Mouse (Mus musculus): ENCODE measurements around the gene Cpt1a. TPM values are rescaled to one million over a fixed set of nuclear protein-coding genes. Genes with fewer than 3 reads are reported as not detected.

Gene Cpt1a
- polyA plus RNA-seq, 1 experiment from 2014 or later, result 9.5 TPM

DNA sequence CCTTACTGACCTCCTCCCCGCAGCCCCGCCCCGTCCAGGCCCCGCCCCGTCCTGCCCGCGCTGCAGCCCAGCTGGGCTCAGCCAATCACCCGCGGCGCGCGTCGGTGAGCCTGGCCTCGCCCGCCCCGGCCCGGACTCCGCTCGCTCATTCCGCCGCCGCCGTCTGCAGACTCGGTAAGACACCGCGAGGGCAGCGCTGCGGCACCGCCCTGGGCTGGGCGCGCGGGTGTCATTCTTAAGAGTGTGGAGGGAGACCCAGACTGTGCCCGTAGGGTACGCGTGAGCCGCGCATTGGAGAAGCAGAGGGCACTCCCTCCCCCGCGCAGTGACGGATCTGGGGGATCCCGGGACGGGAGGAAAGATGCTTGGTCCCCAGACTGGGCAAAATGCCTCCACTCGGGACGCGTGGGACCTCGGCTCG, 1.1 kb downstream of the Cpt1a start:
- Histone ChIP-seq H3K27me3 (ENCODE audit: control insufficient read depth, insufficient read depth, low read depth, low read length) (no peaks in the 10 kb centered on the region), H3K9ac (ENCODE audit: low read depth, low read length) (peak overlapping the region; percentile 53), H3K27ac (ENCODE audit: low read length) (peak overlapping the region; percentile 13; the same call in 1 of the 2 replicates), H3K4me2 (ENCODE audit: low read depth, low read length) (peak overlapping the region; percentile 99), H3K9me3 (replicated peaks; ENCODE audit: control insufficient read depth, low read length) (no peaks in the 10 kb centered on the region), H3K36me3 (ENCODE audit: control insufficient read depth, insufficient read depth) (no peaks in the 10 kb centered on the region), H3K4me1 (ENCODE audit: control insufficient read depth, low read depth, low read length) (peaks cover 57% of the 10 kb centered on the region), H3K4me3 (ENCODE audit: low read depth, low read length) (peak overlapping the region; percentile 61)
- peak; percentile 91 for ATAC-seq (ENCODE audit: low read depth)
- under 1% methylated on average over 47 of the region's 47 CpGs for WGBS (ENCODE audit: insufficient replicate concordance)

DNA sequence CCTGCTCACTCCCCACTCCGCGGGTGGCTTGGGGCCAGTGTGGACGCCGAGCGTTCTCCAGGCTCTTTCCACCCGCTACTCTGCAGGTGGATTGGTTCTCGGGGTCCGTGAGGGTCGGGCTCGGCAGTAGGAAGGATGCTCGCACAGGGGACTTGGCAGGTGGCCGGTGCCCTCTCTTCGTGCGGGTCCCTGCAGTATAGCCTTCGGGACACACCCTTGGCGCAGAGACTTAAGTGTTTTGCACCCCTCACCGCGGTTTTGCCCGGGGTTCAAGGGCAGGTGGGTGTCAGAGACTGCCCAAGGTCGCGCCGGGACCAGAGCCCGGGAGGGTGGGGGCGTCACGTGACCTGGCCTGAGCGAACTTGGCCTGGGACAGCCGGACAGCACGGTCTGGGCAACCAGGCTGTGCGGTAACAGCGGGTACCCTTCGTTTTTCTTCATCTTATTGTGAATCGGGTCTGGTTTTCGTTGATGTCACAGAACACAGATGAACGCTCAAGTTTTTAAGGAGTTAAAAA, 1.7 kb downstream of the Cpt1a start:
- H3K9ac ChIP-seq (ENCODE audit: low read depth, low read length), result peak overlapping the region; percentile 52
- peak overlapping the region; percentile 99 for H3K4me2 ChIP-seq (ENCODE audit: low read depth, low read length)
- H3K36me3 ChIP-seq (ENCODE audit: control insufficient read depth, insufficient read depth), result no peaks in the 10 kb centered on the region
- H3K27me3 ChIP-seq (ENCODE audit: control insufficient read depth, insufficient read depth, low read depth, low read length), result no peaks in the 10 kb centered on the region
- peak; percentile 7 for ATAC-seq (ENCODE audit: low read depth)
- no peaks in the 10 kb centered on the region for H3K9me3 ChIP-seq (replicated peaks; ENCODE audit: control insufficient read depth, low read length)
- H3K4me3 ChIP-seq (ENCODE audit: low read depth, low read length), result peak overlapping the region; percentile 61
- H3K27ac ChIP-seq (ENCODE audit: low read length), result peak overlapping the region; percentile 20; the same call in 1 of the 2 replicates
- WGBS (ENCODE audit: insufficient replicate concordance), result under 1% methylated on average over 34 of the region's 34 CpGs
- peaks cover 63% of the 10 kb centered on the region for H3K4me1 ChIP-seq (ENCODE audit: control insufficient read depth, low read depth, low read length)

DNA sequence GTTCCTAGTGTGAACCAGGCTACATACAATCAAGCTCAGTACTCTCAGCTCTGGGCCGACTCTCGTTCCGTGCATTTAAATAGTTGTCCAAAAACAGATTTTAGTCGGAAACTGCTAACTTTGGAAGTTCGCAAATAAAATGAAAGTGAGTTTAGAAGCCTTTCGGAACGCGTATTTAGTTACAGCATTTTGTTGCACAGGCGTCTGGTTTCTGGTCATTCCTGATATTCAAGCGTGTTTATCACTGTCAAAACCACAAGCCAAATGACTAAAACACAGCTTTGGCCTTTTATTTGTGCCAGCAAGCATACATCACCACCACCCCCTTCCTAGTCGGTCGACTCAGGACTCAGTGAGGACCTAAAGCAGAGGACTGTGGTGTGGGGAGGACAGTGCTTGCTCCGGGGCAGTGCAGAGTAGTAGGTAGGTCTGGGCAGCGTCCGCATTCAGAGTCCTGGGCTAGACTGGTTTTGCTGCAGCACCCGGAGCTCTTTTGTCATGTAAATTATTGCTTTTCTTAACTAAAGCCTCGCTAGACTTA, 2.2 kb downstream of the Cpt1a start:
- H3K4me3 ChIP-seq (ENCODE audit: low read depth, low read length), result peak overlapping the region; percentile 61
- no peaks in the 10 kb centered on the region for H3K9me3 ChIP-seq (replicated peaks; ENCODE audit: control insufficient read depth, low read length)
- peaks cover 66% of the 10 kb centered on the region for H3K4me1 ChIP-seq (ENCODE audit: control insufficient read depth, low read depth, low read length)
- H3K27ac ChIP-seq (ENCODE audit: low read length), result peak overlapping the region; percentile 78
- no peaks in the 10 kb centered on the region for H3K27me3 ChIP-seq (ENCODE audit: control insufficient read depth, insufficient read depth, low read depth, low read length)
- peak overlapping the region; percentile 52 for H3K9ac ChIP-seq (ENCODE audit: low read depth, low read length)
- under 1% methylated on average over 17 of the region's 17 CpGs for WGBS (ENCODE audit: insufficient replicate concordance)
- H3K36me3 ChIP-seq (ENCODE audit: control insufficient read depth, insufficient read depth), result no peaks in the 10 kb centered on the region
- peak overlapping the region; percentile 99 for H3K4me2 ChIP-seq (ENCODE audit: low read depth, low read length)
- no peak for ATAC-seq (ENCODE audit: low read depth)

DNA sequence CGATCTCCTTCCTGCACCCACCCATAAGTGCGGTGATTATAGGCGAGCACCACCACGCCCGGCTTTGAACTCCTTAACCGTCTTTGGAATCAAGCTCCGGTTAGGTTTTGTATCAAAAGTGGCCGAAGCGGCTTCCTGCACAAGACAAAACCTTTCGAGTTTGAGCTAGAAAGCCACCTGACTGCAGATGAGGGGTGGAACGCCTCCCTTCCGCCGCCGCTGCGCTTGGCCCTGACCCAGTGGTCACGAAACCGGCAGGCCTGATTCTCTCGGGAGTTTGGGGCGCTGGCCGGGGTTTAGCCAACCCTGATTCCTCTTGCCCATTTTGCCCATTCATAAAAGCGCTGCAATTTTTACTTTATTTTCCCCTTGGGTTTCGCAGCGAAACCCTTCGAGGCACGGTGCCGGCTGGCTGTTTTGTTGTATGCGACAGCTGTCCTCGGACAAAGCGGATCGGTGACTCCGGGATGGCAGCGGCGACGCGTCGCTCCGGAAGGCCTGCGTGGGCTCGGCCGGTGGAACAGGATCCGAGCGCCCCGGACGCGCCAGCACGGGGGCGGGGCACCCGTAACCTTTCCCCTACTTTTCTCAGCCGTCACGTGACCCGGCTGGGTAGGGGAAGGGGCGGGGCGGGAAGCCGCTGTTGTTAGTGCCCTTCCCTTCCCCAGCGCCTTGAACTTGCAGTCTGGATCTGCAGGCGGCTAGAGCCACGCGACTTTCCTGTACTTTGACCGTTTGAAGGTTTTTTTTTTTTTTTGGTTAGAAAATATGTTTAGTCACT, 3.0 kb downstream of the Cpt1a start:
- Histone ChIP-seq H3K27ac (ENCODE audit: low read length) (peak overlapping the region; percentile 78), H3K36me3 (ENCODE audit: control insufficient read depth, insufficient read depth) (no peaks in the 10 kb centered on the region), H3K9me3 (replicated peaks; ENCODE audit: control insufficient read depth, low read length) (no peaks in the 10 kb centered on the region), H3K9ac (ENCODE audit: low read depth, low read length) (peak overlapping the region; percentile 52), H3K4me3 (ENCODE audit: low read depth, low read length) (peak overlapping the region; percentile 61), H3K27me3 (ENCODE audit: control insufficient read depth, insufficient read depth, low read depth, low read length) (no peaks in the 10 kb centered on the region), H3K4me1 (ENCODE audit: control insufficient read depth, low read depth, low read length) (peaks cover 66% of the 10 kb centered on the region), H3K4me2 (ENCODE audit: low read depth, low read length) (peak overlapping the region; percentile 99)
- ATAC-seq (ENCODE audit: low read depth), result peak; percentile 57
- WGBS (ENCODE audit: insufficient replicate concordance), result 0% methylated on average over 59 of the region's 59 CpGs

DNA sequence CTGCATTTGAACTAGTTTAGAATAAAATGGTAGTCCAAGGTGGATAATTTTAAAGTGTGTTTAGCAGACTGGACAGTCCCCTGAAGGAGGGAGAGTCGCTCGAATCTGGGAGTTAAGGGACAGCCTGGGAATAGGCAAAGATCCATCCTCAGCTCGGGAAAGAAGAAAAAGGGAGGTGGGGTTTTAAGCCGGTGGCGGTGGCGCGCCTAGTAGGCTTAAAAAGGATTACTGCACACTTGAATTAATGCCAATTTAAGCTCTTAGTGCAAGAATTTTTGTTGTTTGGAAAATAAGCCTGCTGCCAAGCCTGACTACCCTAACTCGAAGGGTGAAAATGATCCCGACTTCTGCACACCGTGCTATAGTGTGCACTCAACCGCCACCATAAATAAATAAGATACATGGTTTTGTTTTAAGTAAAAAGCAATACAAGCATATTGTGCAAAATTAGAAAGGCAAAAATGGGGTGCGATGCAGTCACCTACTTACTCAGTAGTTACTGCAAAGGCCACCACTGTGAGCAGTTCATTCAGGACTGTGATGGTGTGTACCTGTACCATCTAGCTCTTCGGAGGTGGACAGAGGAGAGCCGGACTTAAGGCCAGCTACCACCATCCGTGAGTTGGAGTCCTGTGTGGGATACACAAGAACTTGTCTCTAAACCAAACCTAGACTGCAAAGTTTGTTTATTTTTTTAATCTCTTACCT, 3.8 kb downstream of the Cpt1a start:
- Histone ChIP-seq H3K36me3 (ENCODE audit: control insufficient read depth, insufficient read depth) (no peaks in the 10 kb centered on the region), H3K4me1 (ENCODE audit: control insufficient read depth, low read depth, low read length) (peaks cover 63% of the 10 kb centered on the region), H3K4me2 (ENCODE audit: low read depth, low read length) (peak overlapping the region; percentile 99), H3K9ac (ENCODE audit: low read depth, low read length) (peak overlapping the region; percentile 33), H3K27me3 (ENCODE audit: control insufficient read depth, insufficient read depth, low read depth, low read length) (no peaks in the 10 kb centered on the region), H3K9me3 (replicated peaks; ENCODE audit: control insufficient read depth, low read length) (no peaks in the 10 kb centered on the region), H3K27ac (ENCODE audit: low read length) (peak overlapping the region; percentile 68), H3K4me3 (ENCODE audit: low read depth, low read length) (peak overlapping the region; percentile 61)
- ATAC-seq (ENCODE audit: low read depth), result no peak
- WGBS (ENCODE audit: insufficient replicate concordance), result 40% methylated on average over 15 of the region's 15 CpGs

DNA sequence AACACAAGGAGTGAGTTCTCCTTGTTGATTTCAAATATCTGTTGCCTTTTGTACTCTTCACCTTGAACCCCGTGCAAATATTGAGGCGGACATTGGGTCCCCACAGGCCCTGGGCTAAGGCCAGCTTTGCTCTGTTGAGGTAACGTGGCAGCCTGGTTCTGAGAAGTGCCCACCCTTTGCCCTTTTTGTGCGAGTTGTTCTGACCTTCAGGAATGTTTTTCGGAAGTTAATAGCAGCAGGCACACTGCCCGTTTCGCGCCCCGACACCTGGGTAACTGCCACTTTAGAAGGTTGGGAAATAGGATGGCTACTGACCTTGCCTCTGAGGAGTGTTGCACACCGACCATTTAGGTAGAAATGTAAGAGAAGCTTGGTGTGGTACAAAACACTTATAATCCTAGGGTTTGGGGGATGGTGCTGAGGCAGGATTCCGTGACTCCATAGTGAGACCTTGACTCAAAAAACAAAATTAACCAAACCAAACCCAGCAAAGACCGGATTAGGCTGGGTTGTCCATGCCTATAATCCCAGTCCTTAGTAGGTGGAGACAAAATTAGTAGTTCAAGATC, 4.4 kb downstream of the Cpt1a start:
- 0 out of 2 replicates have a peak overlapping the region, but pooled peaks have one; percentile 99 for H3K4me2 ChIP-seq (ENCODE audit: low read depth, low read length)
- no peaks in the 10 kb centered on the region for H3K9me3 ChIP-seq (replicated peaks; ENCODE audit: control insufficient read depth, low read length)
- no peak overlapping the region for H3K27ac ChIP-seq (ENCODE audit: low read length)
- H3K4me3 ChIP-seq (ENCODE audit: low read depth, low read length), result no peak overlapping the region
- 76% methylated on average over 12 of the region's 12 CpGs for WGBS (ENCODE audit: insufficient replicate concordance)
- H3K9ac ChIP-seq (ENCODE audit: low read depth, low read length), result no peak overlapping the region
- no peak for ATAC-seq (ENCODE audit: low read depth)
- no peaks in the 10 kb centered on the region for H3K27me3 ChIP-seq (ENCODE audit: control insufficient read depth, insufficient read depth, low read depth, low read length)
- H3K4me1 ChIP-seq (ENCODE audit: control insufficient read depth, low read depth, low read length), result peaks cover 60% of the 10 kb centered on the region
- H3K36me3 ChIP-seq (ENCODE audit: control insufficient read depth, insufficient read depth), result no peaks in the 10 kb centered on the region

DNA sequence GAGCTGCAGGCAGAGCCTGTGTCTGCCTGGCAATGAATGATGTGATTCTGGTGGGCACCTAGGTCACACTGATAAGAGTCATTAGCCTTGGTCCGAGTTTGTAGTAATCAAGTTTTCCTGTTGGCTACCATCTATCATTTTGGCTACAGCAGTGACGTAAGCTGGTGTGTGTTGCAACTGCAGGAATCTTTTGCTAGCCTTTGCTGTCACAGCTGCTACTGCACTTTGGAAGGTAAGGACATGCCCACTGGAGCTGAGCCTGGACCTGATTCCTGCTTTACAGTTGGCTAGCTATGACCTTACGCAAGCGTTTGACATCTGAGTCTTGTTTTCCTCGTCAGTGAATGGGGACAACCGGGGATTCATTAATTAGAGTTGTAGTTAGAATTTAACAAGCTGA, 11.1 kb downstream of the Cpt1a start:
- H3K4me3 ChIP-seq (ENCODE audit: low read depth, low read length), result no peak overlapping the region
- WGBS (ENCODE audit: insufficient replicate concordance), result 45% methylated on average over 6 of the region's 6 CpGs
- H3K9ac ChIP-seq (ENCODE audit: low read depth, low read length), result no peak overlapping the region

DNA sequence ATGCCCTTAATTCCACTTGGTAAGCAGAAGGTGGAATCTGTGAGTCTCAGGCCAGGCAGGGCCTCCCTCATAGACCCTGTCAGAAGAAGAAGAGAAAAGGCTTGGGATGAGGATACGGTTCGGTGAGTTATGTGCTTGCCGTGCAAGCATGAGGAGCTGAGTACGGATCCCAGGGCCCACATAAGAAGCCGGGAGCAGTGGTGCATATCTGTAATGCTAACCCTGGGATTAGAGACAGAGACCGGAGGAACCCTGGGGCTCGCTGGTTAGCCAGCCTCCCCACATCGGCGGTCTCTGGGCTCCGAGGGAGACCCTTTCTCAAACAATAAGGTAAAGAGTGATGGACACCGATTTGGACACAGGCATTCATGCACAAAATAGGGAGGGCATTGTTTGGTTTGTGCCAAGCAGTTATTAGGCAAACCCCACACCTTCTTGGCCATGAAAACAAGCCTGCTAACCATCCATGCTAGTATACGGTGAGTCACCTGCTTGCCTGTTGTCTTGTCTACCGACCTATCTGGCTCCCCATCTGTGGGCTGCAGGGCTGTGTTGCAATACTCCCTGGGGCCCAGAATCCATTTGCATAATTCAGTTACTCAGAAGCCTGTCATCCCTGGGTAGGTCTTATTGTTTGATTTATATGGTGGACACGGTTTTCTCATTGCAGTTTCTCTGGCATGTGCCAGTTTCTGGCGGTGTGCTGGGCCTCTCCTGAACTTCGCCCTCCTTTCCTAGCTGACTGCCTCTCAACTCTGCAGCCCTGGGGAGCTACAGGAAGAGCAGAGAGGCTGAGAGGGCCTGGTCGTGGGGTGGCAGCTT, 11.8 kb downstream of the Cpt1a start:
- peak overlapping the region; percentile 40 for H3K27ac ChIP-seq (ENCODE audit: low read length)
- H3K4me1 ChIP-seq (ENCODE audit: control insufficient read depth, low read depth, low read length), result peaks cover 25% of the 10 kb centered on the region
- no peaks in the 10 kb centered on the region for H3K27me3 ChIP-seq (ENCODE audit: control insufficient read depth, insufficient read depth, low read depth, low read length)
- no peaks in the 10 kb centered on the region for H3K36me3 ChIP-seq (ENCODE audit: control insufficient read depth, insufficient read depth)
- peak; percentile 63 for ATAC-seq (ENCODE audit: low read depth)
- WGBS (ENCODE audit: insufficient replicate concordance), result 48% methylated on average over 17 of the region's 17 CpGs
- H3K9ac ChIP-seq (ENCODE audit: low read depth, low read length), result no peak overlapping the region
- H3K9me3 ChIP-seq (replicated peaks; ENCODE audit: control insufficient read depth, low read length), result no peaks in the 10 kb centered on the region
- no peak overlapping the region for H3K4me3 ChIP-seq (ENCODE audit: low read depth, low read length)
- H3K4me2 ChIP-seq (ENCODE audit: low read depth, low read length), result peak overlapping the region; percentile 14; the same call in 1 of the 2 replicates

More for the DNA sequence above, 11.1 kb downstream of the Cpt1a start:
- peak; percentile 60 for ATAC-seq (ENCODE audit: low read depth)
- Histone ChIP-seq H3K36me3 (ENCODE audit: control insufficient read depth, insufficient read depth) (no peaks in the 10 kb centered on the region), H3K27me3 (ENCODE audit: control insufficient read depth, insufficient read depth, low read depth, low read length) (no peaks in the 10 kb centered on the region), H3K4me2 (ENCODE audit: low read depth, low read length) (no peak overlapping the region), H3K4me1 (ENCODE audit: control insufficient read depth, low read depth, low read length) (peaks cover 32% of the 10 kb centered on the region), H3K9me3 (replicated peaks; ENCODE audit: control insufficient read depth, low read length) (no peaks in the 10 kb centered on the region), H3K27ac (ENCODE audit: low read length) (peak overlapping the region; percentile 24; the same call in 1 of the 2 replicates)

Data from liver, embryonic 16.5 days (tissue).